Mouse (Mus musculus): Measurements from ENCODE around the gene Flnb.

- TF ChIP-seq CTCF (conservative IDR thresholded peaks at IDR 0.05; ENCODE audit: insufficient read depth, insufficient read length, low read depth, low read length), result no peak
- no peak for TF ChIP-seq POLR2A (IDR thresholded peaks at IDR 0.05; ENCODE audit: low read depth, low read length)
These were observed 4.9 kb downstream of the Flnb start for GRCm38 (mm10) chr14:7822693-7823092.
